Mouse (Mus musculus) effector memory CD4-positive, alpha-beta T cell, adult 7 months (primary cell): ENCODE results near the gene Olfr600. TPM values are rescaled to one million over a fixed set of nuclear protein-coding genes. Genes with fewer than 3 reads are reported as not detected.

Experiments
- polyA plus RNA-seq: library from polyadenylated mRNA; unstranded; fragments of 100-300 nt; shearing (Covaris generic); gene quantifications from one replicate; pipeline ENCODE4 v1.2.1, GENCODE M21; 2017

Olfr600 gene
- not detected for polyA plus RNA-seq

DNA sequence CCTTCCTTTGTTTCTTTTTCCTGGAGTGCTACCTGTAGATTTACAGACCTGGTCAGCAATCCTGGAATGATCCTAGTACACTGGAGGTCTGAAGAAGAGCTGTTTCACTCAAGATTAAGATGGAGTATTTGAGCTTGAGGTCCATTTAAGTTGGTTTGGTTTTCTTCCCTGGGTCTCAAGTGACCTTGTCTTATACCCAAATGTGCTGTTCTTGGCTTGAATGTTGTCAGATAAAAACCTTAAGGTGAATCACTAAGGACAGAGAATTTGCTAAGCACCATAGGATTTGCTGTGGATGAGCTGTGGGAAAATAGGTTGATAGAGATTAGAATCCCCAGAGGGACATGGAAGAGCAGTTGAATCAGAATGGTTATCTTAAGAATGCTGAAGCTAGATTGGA is at the start of gene Olfr600:
Gene Olfr600, minus strand, starts transcription at position 101 of the 400 bp plus-strand sequence.

DNA sequence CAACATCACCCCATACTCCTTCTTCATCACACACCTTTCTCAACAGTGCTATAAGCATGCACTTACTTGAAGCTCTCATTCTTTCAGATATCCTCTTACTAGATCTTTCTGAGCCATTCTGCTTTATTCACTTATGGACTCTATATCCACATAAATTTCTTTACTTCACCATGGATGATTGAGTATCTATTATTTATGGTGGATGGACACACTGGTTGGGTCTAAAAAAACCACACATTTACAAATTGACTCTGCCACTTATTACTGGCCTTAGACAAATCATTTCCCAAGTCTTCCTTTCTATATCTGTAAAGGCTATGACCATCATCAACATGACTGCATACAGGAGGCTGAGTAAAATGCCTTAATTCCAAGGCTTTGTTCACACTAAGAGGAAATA is 36.6 kb upstream of the Olfr600 start, which contains the start of gene Olfr603:
Gene Olfr603, minus strand, starts transcription at position 101 of the 400 bp plus-strand sequence.

DNA sequence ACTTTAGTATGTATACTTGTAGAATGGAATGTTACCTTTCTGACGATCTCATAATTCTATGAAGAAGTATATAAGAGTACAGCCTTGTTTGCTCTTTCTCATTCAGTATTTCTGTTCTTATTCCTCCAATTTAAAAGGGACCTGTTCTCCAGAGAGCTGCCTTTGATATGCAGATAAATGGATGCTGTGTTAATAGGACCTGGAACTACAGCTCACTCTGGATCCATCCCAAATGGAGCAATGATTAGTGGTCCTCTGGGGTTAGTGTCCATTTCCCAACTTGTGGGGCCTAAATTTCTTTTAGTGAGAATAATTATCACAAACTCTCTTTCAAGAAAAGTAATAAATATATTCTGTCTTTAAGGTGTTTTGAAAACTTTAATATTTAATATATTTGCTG is 13.1 kb upstream of the Olfr600 start, which contains the start of gene Olfr601:
Gene Olfr601, minus strand, starts transcription at position 101 of the 400 bp plus-strand sequence.

GRCm38 (mm10) chr7:103335617-103336016 is 13.9 kb downstream of the Olfr600 start, which contains the start of gene Olfr599:
TSS of gene Olfr599 (plus strand) at chr7:103335917.

DNA sequence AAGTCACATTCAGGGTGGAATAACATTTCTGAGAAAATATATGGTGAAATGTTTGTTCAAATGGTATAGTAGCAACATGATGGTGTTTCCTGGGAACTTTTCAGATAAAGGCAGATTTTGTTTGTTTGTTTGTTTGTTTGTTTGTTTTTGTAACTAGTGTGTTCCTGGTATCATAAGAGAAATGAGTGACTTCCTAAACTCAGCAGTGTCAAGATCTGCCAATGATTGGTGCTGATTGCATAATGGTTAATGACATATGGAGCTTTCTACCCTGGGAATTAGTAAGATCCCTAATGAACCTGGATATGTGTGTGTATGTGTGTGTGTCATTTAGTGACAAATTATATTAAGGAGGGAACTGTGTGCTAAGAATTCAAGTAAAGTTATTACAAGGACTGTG is 26.2 kb downstream of the Olfr600 start, which contains the start of gene Olfr598:
Gene Olfr598, plus strand, starts transcription at position 301 of the 400 bp plus-strand sequence.

DNA sequence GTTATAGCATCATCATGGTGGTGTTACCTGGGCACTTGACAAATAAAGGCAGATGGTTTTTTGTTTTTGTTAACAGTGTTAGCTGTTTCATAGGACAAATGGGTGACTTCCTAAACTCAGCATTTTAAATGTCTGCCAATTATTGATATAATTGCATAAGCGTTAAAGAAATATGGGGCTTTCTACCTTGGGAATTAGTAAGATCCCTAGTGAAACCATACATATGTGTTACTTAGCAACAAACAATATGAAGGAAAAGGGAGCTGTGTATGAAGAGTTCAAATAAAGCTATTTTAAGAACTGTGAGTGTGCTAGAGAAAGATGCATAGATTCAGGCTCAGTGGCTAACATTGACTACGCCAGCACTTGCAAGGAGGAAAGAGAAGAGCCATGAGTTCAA is 33.5 kb downstream of the Olfr600 start, which contains the start of gene Olfr597:
Gene Olfr597, plus strand, starts transcription at position 301 of the 400 bp plus-strand sequence.

GRCm38 (mm10) chr7:103305348-103305747 is 44.1 kb downstream of the Olfr600 start, which contains the start of gene Olfr596:
TSS of gene Olfr596 (plus strand) at chr7:103305648.

Other genes starting within 250 kb of the Olfr600 start
- gene Olfr586, start 224.0 kb downstream of the Olfr600 start, polyA plus RNA-seq: not detected
- not detected for gene Olfr588-ps1, start 208.8 kb downstream of the Olfr600 start, polyA plus RNA-seq
- gene Olfr589, start 193.3 kb downstream of the Olfr600 start, polyA plus RNA-seq: not detected
- 0.07 TPM for gene Olfr591, start 171.3 kb downstream of the Olfr600 start, polyA plus RNA-seq
- not detected for gene Olfr592, start 164.9 kb downstream of the Olfr600 start, polyA plus RNA-seq
- not detected for gene Olfr593, start 137.8 kb downstream of the Olfr600 start, polyA plus RNA-seq
- 0.27 TPM for gene Olfr594, start 132.7 kb downstream of the Olfr600 start, polyA plus RNA-seq
- gene Usp17ld, start 97.2 kb downstream of the Olfr600 start, polyA plus RNA-seq: not detected
- gene Olfr596, start 44.0 kb downstream of the Olfr600 start, polyA plus RNA-seq: not detected
- gene Olfr597, start 33.4 kb downstream of the Olfr600 start, polyA plus RNA-seq: not detected
- not detected for gene Olfr598, start 26.1 kb downstream of the Olfr600 start, polyA plus RNA-seq
- gene Olfr599, start 13.8 kb downstream of the Olfr600 start, polyA plus RNA-seq: not detected
- gene Olfr601, start 13.0 kb upstream of the Olfr600 start, polyA plus RNA-seq: not detected
- not detected for gene Olfr603, start 36.5 kb upstream of the Olfr600 start, polyA plus RNA-seq
- not detected for gene Usp17lc, start 65.4 kb upstream of the Olfr600 start, polyA plus RNA-seq
- gene Olfr605, start 95.8 kb upstream of the Olfr600 start, polyA plus RNA-seq: not detected
- gene Olfr606, start 99.4 kb upstream of the Olfr600 start, polyA plus RNA-seq: not detected
- gene Olfr607, start 114.5 kb upstream of the Olfr600 start, polyA plus RNA-seq: not detected
- gene Olfr608, start 120.2 kb upstream of the Olfr600 start, polyA plus RNA-seq: not detected
- not detected for gene Olfr609, start 148.4 kb upstream of the Olfr600 start, polyA plus RNA-seq
- gene Olfr610, start 162.5 kb upstream of the Olfr600 start, polyA plus RNA-seq: not detected
- not detected for gene Olfr611, start 171.2 kb upstream of the Olfr600 start, polyA plus RNA-seq
- gene Olfr612, start 193.0 kb upstream of the Olfr600 start, polyA plus RNA-seq: not detected
- gene Olfr613, start 198.4 kb upstream of the Olfr600 start, polyA plus RNA-seq: not detected
- gene Olfr615, start 206.4 kb upstream of the Olfr600 start, polyA plus RNA-seq: 0.23 TPM
- gene Olfr616, start 219.5 kb upstream of the Olfr600 start, polyA plus RNA-seq: not detected
- gene Olfr617, start 223.4 kb upstream of the Olfr600 start, polyA plus RNA-seq: not detected
- gene Olfr618, start 240.4 kb upstream of the Olfr600 start, polyA plus RNA-seq: not detected